Mouse (Mus musculus) NIH3T3 (cell line): ENCODE results near the gene Iyd.
"Not testable (repeated sequence)": the region's sequence is repeated elsewhere in the genome, so short reads cannot be mapped to it uniquely, and the experiment has no call there.

Source experiments
- DNase-seq: peaks from one replicate; pipeline ENCODE4 v3.0.0-alpha.2; 2012; ENCODE audit warnings: low read depth

Gene Iyd

GRCm38 (mm10) chr10:3540003-3540827 is at the start of gene Iyd:
Iyd (plus strand) TSS chr10:3540240.
- DNase-seq, result no peak

- no peak for DNase-seq
Observed at GRCm38 (mm10) chr10:3496791-3497190, 43.2 kb upstream of the Iyd start.

- not testable (repeated sequence) for DNase-seq
Observed at GRCm38 (mm10) chr10:3500846-3501245, 39.2 kb upstream of the Iyd start.

- DNase-seq, result peak; percentile 52
Observed at GRCm38 (mm10) chr10:3507484-3508221, 32.4 kb upstream of the Iyd start.

- no peak for DNase-seq
Observed at GRCm38 (mm10) chr10:3508222-3508588, 31.8 kb upstream of the Iyd start.

GRCm38 (mm10) chr10:3508746-3509145 is 31.3 kb upstream of the Iyd start:
- DNase-seq, result no peak

GRCm38 (mm10) chr10:3509663-3510277 is 30.3 kb upstream of the Iyd start:
- no peak for DNase-seq

GRCm38 (mm10) chr10:3510486-3510885 is 29.6 kb upstream of the Iyd start:
- DNase-seq, result no peak

- DNase-seq, result no peak
Observed at GRCm38 (mm10) chr10:3511401-3511800, 28.6 kb upstream of the Iyd start.

- DNase-seq, result peak; percentile 19
Observed at GRCm38 (mm10) chr10:3512620-3513305, 27.3 kb upstream of the Iyd start.

- DNase-seq, result no peak
Observed at GRCm38 (mm10) chr10:3513947-3514346, 26.1 kb upstream of the Iyd start.

GRCm38 (mm10) chr10:3514634-3515033 is 25.4 kb upstream of the Iyd start:
- no peak for DNase-seq

GRCm38 (mm10) chr10:3516442-3516841 is 23.6 kb upstream of the Iyd start:
- no peak for DNase-seq

- DNase-seq, result peak; percentile 24
Observed at GRCm38 (mm10) chr10:3523044-3523793, 16.8 kb upstream of the Iyd start.

- no peak for DNase-seq
Observed at GRCm38 (mm10) chr10:3524513-3524912, 15.5 kb upstream of the Iyd start.

GRCm38 (mm10) chr10:3525420-3526019 is 14.5 kb upstream of the Iyd start:
- DNase-seq, result no peak

GRCm38 (mm10) chr10:3529807-3530206 is 10.2 kb upstream of the Iyd start:
- DNase-seq, result no peak

- DNase-seq, result no peak
Observed at GRCm38 (mm10) chr10:3530661-3531060, 9.4 kb upstream of the Iyd start.

- DNase-seq, result peak; percentile 79
Observed at GRCm38 (mm10) chr10:3531375-3531774, 8.7 kb upstream of the Iyd start.

GRCm38 (mm10) chr10:3534445-3534844 is 5.6 kb upstream of the Iyd start:
- peak; percentile 65 for DNase-seq

GRCm38 (mm10) chr10:3536361-3536760 is 3.7 kb upstream of the Iyd start:
- DNase-seq, result no peak
